Mouse (Mus musculus) c-Kit-positive CD71-positive TER-119-positive erythroid progenitor cells, embryonic 14.5 days (primary cell): Measurements from ENCODE around the gene Asic2.
A peak's percentile ranks its signal among the peaks of the same experiment; 100 is the strongest.

Experiments used
- DNase-seq: peaks from one replicate; pipeline ENCODE4 v3.0.0-alpha.2; 2013; ENCODE audit warnings: low spot score

Asic2 gene

DNA sequence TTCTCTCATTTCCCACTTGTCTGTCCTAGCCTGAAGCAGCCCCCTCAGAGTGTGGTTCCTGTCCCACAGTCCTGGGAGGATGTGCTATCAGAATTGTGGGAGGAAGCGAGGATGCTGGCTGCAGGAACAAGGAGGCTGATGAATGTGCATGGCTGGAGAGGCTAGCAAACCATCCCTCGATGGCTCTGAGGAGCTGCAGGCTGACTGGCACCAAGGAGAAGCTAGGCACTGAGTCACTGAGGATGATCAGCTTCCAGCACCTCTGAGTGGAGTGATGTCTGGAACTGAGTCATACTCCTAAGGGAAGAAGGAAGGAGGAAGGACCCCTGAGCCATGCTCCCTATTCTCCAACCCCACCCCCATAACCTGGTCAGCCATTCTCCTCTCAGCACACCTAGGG, 246.2 kb downstream of the Asic2 start:
- DNase-seq = no peak

DNA sequence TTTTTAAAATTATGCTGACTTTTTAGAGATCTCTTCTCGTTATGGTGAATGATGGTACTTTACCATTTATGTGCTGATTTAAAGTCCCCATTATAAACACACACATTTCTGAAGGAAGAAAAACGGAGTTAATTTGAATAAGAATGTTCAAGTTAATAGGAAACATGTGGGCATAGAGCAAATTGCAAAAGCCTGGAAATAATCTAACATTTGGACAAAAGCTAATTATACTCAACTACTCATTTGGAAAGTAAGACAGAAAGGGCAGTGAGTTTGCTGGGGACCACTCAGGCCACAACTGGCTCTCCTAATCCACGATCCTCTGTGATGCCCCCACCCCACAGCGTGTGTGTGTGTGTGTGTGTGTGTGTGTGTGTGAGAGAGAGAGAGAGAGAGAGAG, 253.5 kb downstream of the Asic2 start:
- no peak for DNase-seq

DNA sequence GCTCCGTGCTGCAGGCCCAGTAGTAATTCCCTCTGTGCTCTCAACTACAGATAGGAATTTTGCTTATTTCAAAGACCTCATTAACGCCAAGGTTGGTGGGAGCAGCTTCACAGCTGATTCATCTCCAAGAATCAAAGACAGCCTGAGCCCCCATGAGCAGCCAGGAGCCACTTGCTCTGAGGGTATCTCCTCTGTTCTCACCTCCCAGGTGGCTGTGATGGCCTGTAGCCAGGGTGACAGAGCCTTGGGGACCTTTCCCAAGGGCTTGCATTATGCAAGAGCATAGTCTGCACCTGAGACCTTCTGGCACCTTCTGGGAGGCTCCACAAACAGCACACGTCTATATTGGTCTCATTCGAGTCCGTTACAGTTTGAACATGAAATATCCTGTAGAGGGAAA, 261.3 kb downstream of the Asic2 start:
- DNase-seq = no peak

DNA sequence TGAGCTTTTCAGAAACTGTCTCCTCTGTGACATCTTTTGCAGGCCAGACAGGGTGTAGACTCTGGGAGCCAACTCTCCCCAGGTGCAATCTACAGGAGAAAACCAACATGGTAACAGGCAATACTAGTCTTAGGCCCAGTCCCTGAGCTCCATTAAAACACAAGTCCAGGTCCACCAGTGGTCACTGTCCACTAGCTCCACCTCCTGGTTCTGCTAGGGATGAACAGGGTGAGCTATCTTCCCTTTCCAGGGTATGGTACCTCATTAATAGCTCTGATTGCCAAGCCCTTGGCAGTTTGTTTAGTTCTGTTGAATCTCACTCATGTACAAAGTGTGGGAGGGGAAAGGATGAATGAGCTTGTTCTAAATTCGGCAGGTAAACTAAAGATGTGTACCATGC, 270.2 kb downstream of the Asic2 start:
- DNase-seq = no peak

DNA sequence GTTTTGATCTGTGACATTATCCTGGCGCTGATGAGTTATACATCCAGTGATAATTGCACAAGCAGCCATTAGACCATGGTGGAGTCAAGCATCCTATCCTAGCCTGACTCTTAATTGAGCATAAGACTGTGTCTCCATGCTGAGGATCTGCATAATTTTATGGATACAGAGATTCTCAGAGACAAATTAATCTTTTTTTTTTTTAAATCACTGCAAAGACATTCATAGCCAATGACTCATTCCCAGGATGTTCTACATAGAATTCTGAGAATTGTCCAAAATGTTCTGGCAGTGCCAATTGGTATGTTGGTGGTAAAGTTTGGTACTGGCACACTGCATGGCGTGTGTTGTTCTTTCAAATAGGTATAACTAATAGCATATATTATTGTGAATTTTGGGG, 272.8 kb downstream of the Asic2 start:
- DNase-seq = no peak

DNA sequence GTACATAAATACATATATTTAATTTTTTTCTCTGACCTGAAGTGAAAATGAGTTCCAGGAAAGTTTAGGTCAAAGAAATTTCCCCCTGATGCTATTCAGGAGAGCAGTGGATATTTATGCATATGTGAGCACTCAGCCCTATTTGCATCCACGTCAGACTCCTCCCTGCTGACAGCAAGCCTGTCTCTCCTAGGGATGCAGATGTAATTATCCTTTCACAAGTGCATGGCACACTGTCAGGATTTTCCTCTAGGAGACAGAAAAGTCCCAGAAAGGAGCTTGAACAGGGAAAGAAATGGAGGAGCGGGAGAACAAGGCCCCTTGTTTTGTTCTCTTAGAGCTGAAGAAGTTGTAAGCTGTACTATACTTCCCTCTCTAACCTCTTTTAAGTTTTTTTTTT, 287.7 kb downstream of the Asic2 start:
- no peak for DNase-seq

DNA sequence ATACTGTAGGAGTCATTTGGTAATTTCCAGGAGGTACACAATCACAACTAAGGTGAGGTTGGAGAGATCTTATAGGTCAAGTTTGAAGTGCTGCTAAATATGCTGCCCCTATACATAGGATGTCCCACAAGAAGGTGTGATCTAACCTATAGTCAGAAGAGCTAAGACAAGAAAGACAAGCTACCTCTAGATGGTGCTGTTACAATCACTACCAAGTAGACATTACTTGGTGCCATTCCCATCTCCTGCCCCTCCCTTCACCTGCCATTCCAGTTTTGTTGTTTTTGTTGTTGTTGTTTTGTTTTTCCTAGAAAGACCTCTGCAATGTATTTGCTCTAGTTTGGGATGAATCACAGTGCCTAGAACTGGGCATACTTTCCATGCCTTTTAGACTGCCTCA, 296.5 kb downstream of the Asic2 start:
- DNase-seq = no peak

DNA sequence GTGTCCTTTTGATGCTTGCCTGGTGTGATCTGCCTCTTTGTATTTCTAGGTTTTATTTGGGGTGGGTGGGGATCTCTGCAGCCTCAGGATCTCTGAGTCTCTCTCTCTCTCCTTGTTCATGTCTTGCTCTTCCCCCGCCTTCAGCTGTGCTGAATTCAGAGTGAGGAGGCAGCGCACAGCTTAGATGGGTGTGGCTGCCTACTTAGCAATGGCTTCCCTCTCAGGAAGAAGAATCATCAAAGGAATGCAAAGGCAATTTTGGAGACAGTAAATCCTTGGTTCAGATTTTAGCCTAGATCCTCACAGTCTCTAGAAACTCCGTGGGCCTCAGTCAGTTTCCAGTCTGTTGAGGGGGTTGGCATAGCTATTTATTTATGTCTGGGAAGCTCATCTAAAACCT, 297.8 kb downstream of the Asic2 start:
- no peak for DNase-seq

DNA sequence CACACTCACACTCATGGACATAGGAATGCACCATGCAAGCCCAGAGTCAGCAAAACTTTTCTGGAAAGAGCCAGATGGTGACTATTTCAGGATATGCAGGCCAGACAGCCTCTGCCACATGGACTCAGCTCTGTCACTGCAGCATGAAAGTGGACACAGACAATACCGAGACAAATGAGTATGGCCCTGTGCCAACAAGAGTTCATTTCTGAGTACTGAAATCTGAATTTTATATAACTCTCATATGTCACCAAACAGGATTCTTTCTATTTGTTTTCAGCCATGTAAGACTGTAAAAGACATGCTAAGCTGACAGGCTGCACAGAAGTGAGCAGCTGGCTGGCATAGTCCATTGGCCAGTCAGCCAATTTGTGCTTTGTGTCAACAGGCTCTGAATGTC, 309.4 kb downstream of the Asic2 start:
- no peak for DNase-seq

DNA sequence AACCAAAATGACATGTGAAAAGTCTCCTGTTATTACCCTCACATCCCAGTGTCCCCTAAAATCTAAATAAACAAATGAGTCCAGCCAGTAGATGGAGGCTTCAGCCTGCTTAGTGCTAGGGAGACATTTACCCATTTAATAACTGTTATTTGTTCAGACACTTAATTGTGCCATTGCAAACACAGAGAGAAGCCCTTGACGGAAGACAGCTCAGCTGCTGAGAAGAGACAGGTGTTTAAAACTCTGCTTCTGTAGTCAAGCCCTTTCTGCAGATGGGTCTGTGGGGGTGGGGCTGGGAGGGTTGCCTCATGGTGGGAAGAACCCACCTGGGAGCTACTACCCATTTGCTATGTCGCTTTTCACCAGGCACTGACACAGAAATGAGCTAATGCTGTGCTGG, 311.1 kb downstream of the Asic2 start:
- DNase-seq = no peak

DNA sequence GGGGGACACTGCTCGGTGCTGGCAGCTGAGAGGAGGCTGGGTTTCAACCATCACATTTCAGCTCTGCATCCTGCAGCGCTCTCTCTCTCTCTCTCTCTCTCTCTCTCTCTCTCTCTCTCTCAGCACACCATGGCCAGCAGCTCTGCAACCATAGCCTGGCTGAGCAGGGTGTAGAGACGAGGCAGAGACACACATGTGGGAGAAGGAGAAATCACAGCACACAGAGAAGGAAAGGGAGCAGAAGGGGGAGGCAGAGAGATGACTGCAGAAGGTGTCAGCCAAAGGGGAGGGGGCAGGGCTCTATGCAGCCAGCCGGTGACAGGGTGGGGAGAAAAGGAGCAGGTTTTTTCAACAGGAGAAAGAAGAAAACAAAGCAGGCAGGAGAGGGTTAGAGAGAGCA, 320.4 kb downstream of the Asic2 start:
- DNase-seq = no peak

DNA sequence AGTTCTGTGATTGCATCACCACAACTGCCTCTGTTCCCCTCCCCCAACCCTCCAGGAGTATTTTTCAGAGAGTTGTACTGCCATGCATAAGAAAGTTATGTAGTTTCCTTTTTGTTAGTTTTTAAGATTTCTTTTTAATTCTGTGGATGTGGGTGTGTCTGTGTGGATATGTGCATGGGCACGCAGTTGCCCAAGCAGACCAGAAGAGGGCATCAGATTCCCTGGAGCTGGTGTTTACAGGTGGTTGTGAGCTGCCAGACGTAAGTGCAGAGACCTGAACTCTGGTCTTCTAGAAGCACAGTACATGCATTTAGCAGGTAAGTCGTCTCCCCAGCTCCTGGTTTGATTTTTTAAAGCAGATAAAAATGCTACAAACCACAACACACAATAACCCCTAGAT, 322.7 kb downstream of the Asic2 start:
- DNase-seq = no peak

DNA sequence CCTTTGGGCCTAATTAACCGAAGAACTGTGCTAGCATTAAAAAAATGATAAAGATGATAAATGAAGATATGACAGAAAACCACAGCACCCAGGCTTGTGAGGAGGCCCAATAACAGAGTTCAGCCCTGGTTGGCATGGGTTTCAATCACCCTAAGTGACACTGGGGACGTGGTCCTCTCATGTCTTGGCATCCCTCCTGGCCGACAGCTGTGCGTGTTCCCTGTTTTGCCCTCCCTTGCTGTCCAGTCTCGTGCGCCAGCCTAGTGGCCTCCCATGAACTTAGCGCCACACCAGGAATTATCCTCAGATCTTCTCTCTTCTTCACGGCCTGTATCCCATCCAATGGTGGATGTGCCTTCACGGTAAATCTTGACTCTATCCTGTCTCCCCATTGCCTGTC, 331.9 kb downstream of the Asic2 start:
- DNase-seq = no peak

DNA sequence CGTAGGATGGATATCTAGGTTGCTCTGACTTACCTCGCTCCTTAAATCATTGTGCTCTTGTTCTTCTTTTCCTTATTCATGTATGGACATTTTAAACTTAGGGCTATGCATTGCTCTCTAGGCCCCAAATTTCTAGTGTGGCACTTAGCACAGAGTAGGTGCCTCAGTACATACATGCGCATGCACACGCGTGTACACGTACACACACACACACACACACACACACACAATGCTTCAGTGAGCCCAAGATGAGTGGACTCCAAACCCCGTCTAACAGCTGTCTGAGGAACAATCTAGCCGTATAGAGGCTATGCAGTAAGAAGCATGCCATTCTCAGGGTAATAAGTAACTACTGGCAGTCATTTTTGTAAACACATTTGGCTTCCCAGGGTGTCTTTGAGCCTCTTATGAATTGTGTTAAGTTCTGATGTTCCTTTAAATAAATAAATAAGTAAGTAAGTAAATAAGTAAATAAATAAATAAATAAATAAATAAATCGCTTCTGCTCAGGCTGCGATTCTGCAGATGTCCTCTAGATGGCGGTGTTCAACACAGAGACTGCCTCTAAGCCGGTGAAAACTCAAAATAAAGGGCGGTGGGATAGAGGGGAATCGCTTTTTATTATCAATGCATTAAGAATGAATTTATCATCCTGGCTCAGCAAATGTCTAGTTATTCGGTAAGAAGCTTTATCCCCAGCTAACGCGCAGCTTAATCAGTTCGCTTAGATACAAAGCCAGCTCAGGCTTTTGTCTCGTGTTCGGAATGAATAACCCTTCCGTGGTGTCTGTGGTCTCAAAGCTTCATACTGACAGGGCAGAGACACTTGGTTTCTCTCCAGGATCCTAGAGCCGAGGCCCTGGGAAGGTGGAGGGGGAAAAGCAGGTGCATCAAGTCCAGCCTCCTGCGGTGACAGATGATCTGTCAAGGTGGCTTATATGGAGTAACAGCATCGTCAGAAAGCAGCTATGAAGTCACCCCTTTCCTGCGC, 333.6 kb downstream of the Asic2 start:
- peak; percentile 21 for DNase-seq

DNA sequence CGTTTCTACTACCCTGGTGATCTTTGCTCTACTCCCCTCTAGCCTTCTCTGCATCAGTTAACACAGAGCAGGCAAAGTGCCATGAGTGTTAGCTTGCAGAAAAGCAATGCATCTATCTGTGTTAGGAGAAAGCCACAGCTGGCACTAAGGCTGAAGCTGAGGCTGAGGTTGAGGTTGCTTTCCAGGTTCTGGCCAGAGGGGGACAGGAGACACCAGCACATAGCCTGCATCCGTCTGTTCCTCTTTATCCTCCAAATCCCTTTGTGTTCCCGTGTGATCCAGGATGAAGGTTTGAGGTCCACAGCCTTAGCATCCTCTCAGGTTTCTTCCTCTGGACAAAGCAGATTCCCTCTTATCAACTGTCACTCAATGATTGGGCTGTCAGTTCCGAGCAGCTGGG, 343.1 kb downstream of the Asic2 start:
- no peak for DNase-seq

DNA sequence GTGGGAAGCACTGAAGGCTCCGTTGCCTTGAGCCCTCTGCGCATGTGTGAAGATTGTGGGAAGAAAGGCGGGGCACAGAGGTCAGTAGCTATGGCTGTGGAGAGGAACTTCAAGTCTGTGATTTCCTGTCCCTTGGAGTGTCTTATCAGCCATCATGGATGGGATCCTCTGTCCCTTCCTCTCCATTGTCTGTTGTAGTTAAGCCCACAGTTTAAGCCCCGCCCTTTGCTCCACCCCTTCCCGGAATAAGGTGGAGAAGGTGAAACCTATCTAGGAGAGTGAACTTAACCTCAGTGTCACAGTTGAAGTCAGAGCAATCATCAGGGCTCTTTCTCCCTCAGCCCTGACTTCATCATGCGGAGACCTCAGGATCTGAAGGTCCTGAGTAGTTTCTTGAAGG, 347.7 kb downstream of the Asic2 start:
- no peak for DNase-seq

DNA sequence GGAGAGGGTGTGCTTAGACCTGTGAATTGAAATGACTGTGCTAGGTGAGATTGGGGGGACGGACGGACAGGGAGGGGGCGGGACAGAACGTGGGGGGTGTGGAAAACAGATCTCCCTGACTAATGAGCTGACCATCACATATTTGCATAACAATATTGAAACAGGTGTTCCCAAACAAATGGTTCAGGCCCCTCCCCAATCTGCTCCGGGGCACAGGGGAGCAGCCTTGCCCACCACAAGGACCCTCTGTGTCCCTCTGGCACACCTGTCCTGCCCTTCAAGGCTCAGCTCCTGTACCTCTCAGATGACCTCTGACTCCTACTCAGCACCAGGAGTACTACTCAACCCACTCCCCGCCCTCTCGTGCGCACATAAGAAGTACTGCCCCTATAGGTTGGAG, 351.8 kb downstream of the Asic2 start:
- DNase-seq = no peak

DNA sequence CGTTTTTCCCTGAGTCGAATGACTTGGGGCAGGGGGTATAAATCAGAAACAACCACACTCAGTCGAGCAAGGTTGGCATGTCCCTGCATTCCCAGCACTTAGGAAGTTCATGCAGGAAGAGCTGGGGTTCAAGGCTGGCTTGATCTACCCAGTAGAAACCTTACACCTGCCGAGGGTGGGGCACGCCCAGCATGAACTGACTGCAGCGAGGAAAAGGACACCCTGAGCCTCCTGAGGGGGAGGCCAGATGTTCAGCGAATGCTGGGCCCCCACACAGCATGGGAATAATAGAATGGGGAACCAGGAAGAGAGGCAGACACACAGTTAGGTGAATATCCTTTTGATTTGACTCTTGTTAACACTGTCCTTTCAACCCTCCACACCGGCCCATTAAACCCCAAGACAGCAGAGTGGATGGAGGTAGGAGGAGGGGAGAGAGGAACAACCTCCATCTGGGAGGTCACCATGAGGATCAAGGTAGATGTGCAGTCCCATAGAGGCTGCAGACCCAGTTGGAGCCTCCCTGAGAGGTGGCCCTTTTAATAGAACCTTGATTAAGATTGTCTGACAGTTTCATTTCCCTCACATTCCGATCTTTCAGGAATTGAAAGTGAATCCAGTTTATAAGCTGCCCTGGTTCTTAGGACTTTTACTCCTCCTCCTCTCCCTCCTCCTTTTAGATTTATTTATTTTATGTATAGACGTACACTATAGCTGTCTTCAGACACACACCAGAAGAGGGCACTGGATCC, 354.2 kb downstream of the Asic2 start:
- no peak for DNase-seq

DNA sequence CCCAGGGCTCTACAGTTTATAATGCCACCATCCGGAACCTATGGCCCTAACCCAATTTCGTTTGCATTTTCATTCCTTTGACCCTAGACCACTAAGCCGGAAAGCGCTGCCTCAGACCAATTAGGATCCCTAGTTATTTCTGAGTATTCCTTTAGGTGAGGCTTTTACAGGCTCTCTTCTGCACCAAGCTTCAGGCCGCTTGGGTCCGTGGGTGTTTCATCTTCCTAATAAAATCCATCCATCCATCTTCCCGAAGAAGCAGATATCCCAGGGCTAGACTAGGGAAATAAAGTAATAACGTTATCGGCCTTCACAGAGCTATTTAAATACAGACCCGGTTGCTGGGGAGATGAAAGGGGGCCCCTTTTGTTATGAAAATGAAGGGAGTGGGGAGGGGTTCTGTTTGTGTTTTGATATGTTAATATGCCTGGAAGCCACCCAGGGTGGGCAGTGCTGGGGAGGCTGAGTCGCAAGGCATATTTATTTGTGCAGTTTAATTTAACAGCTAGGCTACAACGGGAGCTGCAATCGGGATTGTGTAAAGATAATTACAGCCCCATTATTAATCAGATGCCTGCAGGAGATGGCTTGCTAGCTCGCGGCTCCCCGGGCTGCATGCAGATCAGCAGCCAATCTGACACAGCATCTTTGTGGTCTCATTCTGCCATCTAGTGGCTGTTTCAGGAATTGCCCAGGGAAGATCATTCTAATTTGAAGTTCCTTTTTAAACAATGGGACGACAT, 355.3 kb downstream of the Asic2 start:
- peak; percentile 61 for DNase-seq

DNA sequence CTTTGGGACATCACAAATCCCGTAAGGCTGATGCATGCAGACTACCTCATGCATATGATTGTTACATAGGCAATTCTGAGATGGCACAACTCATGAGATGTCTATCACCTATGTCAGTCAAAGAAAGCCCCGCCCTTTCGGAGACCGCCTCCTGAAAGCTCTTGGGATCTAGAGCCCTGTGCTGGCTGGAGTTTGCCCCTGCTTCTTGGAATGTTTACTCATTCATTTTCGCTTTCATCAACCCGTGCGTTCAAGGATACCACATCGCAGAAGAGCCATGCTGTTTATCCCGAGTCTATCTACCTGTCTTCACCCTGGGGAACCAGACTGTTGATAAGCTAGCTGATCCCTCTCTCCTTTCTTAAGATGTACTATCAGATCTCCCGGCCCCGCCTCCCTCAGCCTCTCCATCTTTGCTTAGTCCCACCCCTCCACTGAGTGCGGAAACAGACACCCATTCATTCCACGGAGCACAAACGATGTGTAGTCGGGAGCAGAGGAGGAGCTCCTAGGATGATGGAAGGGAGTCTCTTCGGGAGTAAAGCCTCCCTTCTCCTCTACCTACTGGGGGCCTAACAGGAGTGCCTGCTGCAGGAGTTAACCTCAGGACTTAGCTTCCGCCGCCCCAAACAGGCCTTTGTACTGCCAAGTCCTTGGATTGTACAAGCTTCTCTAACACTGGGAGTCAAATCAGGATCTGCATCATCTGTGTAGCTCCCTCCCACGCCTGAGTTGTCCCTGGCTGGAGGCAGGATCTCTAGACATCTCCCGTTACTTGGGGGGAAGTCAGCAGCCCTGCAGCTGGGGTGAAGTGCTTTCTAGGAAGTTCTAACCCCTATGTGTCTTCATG, 356.1 kb downstream of the Asic2 start:
- DNase-seq = no peak

DNA sequence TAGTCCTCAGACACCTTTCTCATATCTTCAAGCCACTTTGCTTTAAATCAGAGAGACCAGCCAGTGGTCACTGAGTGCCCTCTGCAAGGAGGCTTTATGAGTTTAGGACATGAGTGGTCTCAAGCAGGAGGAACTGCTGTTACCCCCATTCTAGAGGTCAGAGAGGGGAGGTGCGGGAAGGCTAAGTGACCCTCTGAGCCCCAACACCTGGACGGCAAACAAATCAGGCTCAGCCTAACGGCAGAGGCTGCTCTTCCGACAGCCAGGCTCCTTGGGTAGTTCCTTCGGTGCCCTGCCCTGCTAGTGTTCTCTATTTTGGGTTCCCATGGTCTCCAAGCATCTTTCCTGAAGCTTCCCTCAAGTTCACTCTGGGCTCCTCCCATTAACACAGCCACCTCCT, 357.8 kb downstream of the Asic2 start:
- no peak for DNase-seq

DNA sequence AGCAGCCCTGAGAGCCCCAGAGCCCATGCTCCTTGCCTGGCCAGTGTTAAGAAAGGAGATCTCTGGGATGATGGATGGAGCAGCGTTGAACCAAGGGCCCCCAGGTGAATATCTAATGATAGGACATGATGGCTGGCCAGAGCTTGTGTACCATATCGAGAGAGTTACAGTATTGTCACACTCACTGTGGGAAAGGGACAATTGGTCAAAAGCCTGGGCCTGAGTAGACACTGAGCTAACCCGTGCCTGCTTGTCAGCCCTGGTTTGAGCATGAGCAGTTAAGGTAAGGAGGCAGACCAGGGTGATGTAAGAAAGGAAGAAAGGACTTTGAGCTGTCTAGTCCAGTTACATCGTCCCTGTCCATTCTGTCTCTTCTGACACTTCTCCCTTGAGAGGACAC, 365.3 kb downstream of the Asic2 start:
- DNase-seq = no peak
